Mouse (Mus musculus): ENCODE measurements around the gene Fam187b.
A peak's percentile ranks its signal among the peaks of the same experiment; 100 is the strongest.
"Not testable (repeated sequence)": the region's sequence is repeated elsewhere in the genome, so short reads cannot be mapped to it uniquely, and the experiment has no call there.

Fam187b gene

DNA sequence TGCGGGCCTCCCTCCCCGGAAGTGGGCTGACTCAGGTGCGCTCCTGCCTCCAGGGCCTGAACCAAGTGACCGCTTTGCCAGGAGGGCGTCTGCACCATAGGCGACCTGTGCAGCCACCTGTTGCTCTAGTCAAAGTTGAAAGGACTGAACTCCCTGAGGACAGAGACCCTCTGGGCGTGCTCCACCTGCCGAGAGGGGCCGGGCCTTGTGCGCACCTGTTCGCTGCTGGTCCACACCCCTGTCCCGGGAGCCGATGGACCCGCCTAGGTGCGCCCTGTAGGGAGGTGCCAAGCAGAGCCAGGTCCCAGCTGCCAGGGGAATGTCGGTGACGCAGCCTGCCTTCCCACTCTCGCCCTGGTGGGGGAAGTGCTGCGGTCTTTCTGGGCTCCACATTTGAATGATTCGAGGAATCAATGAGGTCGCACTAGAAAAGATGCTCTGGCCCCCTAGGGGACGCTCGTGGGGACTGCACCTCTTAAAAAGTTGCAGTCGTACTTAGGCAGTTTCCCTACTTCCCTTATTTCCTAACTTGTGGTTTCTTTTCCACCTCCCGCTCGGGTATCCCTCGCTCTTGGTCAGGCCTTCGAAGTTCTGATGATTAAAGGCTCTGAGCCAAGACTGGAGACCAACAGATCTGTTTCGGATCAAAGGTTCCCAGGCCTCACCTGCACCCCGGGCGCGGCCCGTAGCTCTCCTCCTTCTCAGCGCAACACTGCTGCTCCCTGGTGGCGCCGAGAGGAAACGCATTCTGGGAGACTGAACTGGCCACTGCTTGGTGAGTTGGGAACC is at the start of gene Fam187b:
TSS of gene Fam187b (plus strand) at position 290 of the 789 bp plus-strand sequence.
- peak; percentile 71 to 72 for DNase-seq (ENCODE audit: low spot score in 2 of 2)

DNA sequence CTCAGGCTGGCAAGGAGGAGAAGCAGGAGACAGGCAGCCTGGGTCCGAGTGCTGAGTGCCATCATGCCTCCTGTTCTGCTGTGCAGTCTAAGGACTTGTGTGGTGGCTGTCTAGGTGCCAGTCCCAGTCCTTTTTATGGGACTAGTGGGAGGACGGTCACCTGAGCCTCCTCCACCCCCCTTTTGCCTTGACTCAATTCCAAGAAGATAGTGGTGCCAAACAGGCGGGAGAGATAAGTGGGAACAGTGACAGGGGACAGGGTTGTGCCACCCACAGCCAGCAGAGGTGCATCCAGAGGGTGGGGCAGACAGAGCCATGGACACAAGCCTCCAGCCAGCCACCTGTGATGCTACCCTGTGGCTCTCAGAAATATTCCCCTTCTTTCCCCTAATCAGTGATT is 49.5 kb upstream of the Fam187b start:
- no peak for DNase-seq (ENCODE audit: low spot score in 2 of 2)

DNA sequence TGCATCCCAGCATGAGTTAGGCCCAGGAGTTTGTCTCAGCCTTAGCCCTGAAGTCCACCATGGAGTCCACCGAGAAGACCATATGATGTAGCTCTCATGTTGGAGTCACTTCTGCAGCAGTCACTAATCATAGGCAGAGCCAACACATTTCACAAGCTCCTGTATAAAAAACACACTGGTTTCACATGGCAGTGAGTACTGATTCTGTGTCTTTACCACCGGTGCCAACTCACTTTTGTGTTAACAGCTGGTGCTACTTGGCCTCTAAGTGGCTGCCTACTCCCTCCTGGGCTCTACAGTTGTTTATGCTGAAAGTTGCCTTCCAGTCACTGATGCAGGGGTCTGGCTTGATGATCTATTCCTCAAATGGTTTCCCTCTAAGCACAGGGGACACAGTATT is 49.0 kb upstream of the Fam187b start, which contains the start of gene Hamp2:
TSS of gene Hamp2 (minus strand) at position 101 of the 400 bp plus-strand sequence.
- DNase-seq (ENCODE audit: low spot score in 2 of 2), result not testable (repeated sequence)

DNA sequence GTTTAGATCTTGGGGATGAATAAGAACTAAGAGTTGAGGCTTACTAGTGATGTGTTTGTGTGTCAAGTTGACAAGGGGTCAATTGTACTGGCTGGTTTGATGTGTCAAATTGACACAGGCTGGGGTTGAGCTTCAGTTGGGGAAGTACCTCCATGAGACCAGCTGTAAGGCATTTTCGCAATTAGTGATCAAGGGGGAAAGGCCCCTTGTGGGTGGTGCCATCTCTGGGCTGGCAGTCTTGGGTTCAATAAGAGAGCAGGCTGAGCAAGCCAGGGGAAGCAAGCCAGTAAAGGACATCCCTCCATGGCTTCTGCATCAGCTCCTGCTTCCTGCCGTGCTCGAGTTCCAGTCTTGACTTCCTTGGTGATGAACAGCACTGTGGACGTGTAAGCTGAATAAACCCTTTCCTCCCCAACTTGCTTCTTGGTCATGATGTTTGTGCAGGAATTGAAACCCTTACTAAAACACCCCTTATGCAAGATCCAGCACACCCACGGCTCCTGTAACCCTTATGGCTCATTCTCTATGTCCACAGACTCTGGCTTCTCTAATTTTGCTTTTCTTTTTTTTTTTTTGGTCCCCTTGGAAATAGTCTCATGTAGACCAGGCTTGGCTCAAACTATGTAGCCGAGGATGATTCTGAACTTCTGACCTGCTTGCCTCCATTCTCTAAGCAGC is 38.0 kb upstream of the Fam187b start:
- not testable (repeated sequence) for DNase-seq (ENCODE audit: low spot score in 2 of 2)

DNA sequence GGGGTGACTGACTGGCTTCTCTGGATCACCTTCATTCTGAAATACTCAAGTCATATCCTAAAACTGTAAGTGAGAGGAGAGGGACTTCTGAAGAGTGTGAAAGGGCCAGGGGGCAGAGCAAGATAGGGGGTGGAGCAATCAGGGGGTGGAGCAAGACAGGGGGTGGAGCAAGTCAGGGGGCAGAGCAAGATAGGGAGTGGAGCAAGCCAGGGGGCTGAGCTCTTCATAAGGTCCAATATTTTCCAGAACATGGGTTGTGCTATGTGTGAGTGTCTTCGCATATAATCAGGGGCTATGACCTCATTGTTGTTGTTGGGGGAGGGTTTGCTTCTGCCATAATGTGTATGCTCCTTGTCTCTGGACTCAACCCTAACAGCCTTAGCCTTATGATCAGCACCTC is 33.5 kb upstream of the Fam187b start:
- DNase-seq (ENCODE audit: low spot score in 2 of 2), result not testable (repeated sequence)

DNA sequence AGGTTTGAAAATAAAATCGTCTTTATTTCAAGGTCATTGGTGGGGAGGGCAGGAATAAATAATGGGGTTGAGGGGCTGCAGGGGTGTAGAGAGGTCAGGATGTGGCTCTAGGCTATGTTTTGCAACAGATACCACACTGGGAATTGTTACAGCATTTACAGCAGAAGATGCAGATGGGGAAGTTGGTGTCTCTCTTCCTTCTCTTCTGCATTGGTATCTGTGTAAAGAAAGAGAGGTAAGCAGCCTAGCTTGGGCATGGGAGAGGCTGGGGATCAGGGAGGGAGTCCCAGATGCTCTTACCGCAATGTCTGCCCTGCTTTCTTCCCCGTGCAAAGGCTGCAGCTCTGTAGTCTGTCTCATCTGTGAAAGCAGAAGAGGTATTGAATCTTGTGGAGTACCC is 31.2 kb upstream of the Fam187b start:
- not testable (repeated sequence) for DNase-seq (ENCODE audit: low spot score in 2 of 2)

DNA sequence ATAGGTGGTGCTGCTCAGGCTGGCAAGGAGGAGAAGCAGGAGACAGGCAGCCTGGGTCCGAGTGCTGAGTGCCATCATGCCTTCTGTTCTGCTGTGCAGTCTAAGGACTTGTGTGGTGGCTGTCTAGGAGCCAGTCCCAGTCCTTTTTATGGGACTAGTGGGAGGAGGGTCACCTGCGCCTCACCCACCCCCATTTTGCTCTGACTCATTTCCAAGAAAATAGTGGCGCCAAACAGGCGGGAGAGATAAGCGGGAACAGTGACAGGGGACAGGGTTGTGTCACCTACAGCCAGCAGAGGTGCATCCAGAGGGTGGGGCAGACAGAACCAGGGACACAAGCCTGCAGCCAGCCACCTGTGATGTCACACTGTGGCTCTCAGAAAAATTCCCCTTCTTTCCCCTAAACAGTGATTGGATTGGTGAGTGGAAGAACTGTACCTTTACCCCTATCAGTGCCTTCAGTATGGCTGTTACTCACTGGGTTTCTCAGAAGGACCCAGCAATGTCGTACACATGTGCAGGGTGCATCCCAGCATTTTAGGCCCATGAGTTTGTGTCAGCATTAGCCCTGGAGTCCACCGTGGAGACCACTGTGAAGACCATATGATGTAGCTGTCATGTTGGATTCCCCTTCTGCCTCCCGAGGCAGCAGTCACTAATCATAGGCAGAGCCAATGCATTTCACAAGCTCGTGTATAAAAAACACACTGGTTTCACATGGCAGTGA is 29.5 kb upstream of the Fam187b start, which contains the start of gene Hamp:
TSS of gene Hamp (minus strand) at position 124 of the 727 bp plus-strand sequence.
- no peak for DNase-seq (ENCODE audit: low spot score in 2 of 2)

DNA sequence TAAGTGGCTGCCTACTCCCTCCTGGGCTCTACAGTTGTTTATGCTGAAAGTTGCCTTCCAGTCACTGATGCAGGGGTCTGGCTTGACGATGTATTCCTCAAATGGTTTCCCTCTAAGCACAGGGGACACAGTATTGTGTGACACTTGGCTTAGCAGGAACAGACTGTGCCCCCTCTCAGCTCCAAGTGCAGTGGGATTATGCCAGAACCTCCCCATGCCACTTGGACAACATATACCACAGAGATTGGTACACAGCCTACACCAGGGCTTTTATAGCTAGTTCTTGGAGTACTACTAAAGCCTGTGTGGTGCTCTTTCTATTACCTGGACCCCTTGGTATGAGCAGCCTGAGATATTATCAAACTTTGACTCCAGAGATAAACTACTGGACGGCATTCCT is 28.9 kb upstream of the Fam187b start:
- DNase-seq (ENCODE audit: low spot score in 2 of 2), result not testable (repeated sequence)

DNA sequence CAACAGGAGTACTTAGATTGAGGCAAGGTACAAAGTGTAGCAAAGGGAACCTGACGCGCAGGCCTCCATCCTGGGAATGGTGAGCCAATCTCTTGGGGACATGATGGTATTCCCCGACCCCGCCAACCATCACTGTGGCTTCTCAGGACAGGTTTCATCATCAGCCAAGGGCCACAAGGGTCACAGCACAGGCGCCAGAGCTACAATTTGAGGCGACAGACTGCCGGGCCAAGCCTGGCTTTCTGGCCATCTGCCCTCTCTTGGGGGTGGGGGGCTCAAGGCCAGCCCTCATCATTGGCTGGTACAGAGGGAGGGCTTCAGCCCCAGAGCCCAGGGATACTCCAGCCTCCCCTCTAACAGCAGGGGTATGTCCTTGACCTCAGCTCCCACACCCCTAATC is 28.1 kb upstream of the Fam187b start:
- not testable (repeated sequence) for DNase-seq (ENCODE audit: low spot score in 2 of 2)

DNA sequence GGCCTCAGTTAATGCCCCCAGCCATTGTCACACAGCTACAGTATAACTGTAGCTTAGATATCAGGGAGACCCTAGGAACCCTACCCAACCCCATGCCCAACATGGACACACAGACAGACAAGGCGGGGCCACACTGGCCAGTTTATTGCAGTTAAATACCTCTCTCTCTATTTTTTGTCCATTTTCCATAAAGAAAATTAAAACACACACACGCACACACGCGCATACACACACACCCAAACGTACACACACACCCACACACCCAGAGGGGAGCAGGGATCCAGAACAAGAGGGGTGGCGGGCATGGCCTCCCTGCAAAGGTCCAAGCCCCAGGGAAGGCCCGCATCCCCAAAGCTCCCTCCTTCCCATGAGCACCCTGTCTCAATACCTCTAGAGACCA is 27.7 kb upstream of the Fam187b start:
- no peak for DNase-seq (ENCODE audit: low spot score in 2 of 2)

DNA sequence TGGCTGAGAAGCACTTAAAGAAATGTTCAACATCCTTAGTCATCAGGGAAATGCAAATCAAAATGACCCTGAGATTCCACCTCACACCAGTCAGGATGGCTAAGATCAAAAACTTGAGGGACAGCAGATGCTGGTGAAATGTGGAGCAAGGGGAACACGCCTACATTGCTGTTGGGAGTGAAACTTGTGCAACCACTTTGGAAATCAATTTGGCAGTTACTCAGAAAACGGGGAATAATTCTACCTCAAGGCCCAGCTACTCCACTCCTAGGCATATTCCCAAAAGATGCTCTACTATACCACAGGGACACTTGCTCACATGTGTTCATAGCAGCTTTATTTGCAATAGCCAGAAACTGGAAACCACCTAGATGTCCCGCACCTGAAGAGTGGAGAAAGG is 23.7 kb upstream of the Fam187b start:
- DNase-seq (ENCODE audit: low spot score in 2 of 2), result not testable (repeated sequence)

DNA sequence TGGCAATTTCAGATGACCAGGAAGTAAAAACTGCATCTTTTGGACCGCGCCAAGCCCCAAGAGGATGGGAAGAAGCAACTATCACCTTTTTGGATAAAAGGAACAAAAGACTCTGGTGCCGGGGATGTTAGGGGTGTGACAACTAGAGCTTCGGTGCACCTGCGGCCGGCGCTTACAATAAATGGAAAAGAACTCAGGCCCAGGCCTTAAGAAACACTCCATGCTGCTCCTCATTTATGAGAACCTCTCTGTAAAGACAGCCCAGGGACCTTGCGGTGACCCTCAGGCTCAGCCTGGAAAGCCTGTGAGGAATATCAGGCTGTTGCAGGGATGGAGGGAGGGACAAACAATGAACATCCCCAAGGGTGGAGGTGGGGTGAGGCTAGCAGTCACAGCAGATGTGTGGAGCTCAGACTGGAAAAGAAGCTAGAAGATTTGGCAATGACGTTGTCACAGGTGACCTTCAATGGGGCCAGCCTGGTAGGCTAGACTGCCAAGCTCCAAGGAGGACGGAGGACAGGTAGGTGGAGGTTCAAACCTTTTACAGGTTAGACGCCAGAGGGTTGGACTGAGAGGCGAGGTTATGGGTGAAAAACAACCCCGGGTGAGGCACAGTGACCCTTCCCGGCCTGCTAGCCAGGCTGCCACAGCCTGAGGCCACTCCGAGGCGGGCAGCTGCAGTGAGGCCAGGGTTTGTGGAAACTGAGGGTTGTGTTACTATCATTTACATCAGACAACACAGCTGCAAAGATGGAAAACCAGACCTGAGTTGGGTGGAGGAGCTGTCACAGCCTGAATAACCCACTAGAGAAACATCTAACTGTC is 20.9 kb upstream of the Fam187b start:
- DNase-seq (ENCODE audit: low spot score in 2 of 2), result no peak

DNA sequence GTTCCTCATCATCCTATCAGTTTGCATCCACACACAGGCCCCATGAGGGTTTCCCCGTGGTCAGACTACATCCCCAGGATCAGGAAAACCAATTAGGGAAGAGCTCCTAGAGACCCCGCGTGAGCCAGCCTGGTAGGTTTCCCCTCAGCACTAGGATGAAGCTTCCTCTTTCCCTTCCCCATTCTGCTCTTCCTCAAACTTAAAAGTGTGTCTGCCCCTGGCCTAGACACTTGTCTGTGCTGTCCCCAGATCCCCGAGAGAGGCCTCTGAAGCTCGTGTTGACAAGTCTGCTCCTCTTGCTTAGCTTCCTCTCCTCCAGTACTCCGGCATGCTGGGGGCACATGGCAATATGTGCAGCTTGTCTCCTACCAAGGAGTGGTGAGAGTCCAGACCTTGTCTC is 20.1 kb upstream of the Fam187b start:
- no peak for DNase-seq (ENCODE audit: low spot score in 2 of 2)

DNA sequence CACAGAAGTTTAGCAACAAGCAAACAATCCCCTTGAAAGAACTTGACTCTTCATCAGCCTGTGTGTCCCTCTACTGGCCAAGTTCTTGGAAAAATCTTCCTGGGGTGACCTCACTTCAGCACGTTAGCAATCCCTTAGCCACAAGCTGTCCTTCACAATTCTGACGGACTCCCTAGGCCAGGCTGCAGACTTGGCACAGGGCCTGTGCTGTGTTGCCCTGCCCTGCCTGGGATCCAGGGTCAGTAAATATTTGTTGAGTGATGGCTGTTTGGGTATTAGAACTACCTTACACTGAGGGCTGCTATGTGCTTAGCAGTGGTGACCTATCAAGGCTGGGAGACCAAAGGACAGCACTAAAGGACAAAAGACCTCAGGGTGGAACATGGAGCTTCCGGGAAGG is 19.6 kb upstream of the Fam187b start:
- no peak for DNase-seq (ENCODE audit: low spot score in 2 of 2)

DNA sequence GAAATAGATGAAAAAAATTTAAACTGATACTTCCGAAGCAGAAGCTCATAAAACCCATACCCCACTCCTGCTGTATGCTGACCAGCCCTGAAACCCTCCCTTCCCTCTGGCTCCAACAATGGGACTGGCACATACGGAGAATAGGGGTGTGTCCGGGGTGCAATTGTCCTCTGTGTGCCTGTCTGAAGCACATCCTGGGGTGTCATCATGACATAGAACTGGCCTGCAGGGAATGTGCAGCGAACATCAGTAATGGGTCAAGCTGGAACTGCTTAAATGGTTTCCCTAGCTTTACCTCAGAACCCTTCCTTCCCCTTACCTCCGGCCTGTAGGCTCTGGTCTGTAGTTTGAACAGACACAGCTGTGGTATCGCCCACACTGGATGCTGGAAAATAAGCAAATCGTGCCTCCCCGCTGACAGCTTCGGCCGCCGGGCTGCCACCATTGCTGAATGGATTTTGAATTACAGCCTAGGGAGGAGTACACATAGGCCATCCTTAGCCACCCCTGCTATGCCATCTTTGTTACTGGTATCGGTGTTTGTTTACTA is 18.5 kb upstream of the Fam187b start:
- DNase-seq (ENCODE audit: low spot score in 2 of 2), result no peak

DNA sequence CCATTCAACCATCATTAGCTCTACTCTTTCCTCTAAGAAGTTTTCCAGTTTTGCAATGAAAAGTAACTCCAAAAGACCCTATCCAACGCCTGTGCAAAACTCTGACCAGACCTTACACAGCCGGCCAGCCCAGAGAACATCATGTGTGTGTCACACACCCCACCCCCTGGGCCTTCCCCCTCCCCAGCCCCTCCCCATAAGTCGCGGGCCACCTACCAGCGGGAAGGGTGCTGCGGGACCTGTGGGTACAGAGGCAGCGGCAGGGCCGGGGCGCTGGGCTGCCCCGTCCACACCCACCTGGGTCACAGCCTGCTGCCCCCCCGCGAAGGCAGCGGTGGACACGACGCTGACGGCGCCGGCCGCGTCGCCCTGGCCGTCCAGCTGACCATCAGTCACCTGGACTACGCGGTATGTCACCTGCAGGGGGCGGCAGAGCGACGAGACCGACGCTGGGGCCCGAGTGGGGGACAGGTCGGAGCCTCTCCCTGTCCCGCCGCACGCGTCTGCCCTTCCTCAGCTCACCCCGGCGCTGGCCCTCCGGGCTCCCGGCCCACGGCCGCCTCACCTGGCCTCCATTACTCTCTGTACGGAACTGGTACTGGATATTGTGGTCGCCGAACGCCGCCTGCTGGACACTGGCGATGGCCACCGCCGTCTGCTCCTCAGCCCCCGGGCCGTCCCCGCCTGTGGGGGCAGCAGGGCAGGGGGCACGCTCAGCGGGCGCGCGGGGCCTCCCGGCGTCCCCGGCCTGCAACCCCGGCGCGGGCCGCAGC is 17.8 kb upstream of the Fam187b start:
- DNase-seq (ENCODE audit: low spot score in 2 of 2), result peak; percentile 68 to 72

DNA sequence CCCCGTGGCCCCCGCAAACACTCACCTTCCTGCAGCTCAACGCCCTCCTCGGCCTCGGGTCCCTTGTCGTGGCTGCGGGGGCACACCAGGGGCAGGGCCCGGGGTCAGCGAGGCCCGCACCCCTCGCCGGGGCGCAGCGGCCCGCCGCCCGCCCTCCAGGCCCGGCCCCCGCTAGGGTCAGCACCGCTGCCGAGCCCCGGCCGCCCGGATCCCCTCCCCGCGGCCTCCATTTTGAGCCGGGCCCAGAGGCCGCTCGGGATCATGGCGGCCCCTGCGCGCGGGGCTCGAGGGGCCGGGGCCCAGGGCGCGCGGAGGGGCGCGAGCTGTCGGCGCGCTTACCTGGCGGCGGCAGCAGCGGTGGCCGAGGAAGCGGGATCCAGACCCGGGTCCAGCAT is 17.2 kb upstream of the Fam187b start:
- DNase-seq (ENCODE audit: low spot score in 2 of 2), result no peak

DNA sequence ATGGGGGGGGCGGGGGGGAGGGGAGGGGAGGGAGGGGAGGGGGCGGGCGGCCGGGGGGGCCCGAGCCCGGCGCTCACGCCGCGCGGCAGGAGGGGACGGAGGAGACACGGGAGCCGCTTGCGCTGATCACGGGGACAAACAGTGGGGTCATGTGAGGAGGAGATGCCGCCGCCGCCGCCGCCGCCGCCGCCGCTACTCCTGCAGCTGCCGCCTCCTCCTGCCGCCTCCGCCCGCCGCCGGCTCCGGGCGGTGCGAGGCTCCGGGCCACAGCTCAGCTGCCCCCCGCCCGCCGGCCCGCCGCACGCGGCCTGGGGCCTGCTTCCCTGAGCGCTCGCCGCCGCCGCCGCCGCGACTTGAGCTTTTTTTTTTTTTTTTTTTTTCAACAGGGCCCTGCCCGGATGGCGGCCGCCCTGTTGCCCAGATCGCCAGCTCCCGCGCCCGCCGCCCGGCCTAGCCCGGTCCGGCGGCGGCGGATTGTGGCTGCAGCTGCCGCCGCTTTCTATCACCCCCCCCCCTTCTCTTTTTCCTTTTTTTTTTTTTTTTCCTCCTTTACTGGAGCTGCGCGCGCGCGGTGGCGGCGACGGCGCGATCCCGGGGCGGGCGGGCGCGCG is 16.7 kb upstream of the Fam187b start, which contains the start of gene Usf2:
TSS of gene Usf2 (minus strand) at position 48 of the 611 bp plus-strand sequence.
- peak; percentile 64 for DNase-seq (ENCODE audit: low spot score in 2 of 2)

DNA sequence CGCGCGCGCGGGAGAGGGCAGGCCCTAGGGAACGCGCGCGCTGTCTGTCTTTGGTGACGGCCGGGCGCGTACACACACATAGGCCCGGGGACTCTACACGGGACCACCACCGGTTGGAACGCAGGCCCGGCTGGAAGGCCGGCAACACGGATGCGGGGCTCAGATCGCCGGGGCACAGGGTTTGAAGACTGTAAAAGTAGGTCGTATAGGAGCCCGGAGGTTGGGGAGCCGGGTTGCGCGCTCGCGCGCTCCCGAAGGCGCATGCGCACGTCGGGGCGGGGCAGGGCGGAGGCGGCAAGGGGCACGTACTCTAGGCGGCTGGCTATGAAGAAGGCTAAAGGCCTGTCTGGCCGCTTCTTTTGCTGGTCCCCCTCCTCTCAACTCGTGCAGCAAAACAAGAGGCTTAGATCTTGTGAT is 16.2 kb upstream of the Fam187b start:
- peak; percentile 85 to 87 for DNase-seq (ENCODE audit: low spot score in 2 of 2)

Measured in frontal cortex, postnatal 14 days (tissue).